Mouse (Mus musculus) myocyte (in vitro differentiated cells): ENCODE results near the gene Mmp17. TPM values are rescaled to one million over a fixed set of nuclear protein-coding genes. Genes with fewer than 3 reads are reported as not detected.
A peak's percentile ranks its signal among the peaks of the same experiment; 100 is the strongest.

Experiments used
- H3K27me3 ChIP-seq: one replicate; pipeline ENCODE4 v1.6.1; 2011; ENCODE audit not compliant: control insufficient read depth, insufficient read depth, insufficient read length
- H3K36me3 ChIP-seq: one replicate; pipeline ENCODE4 v1.6.1; 2011; ENCODE audit not compliant: control insufficient read depth, insufficient read depth
- H3K4me2 ChIP-seq: one replicate; pipeline ENCODE4 v1.6.1; 2011; ENCODE audit warnings: low read depth, control low read depth
- H3K4me3 ChIP-seq: one replicate; pipeline ENCODE4 v1.5.1; 2011; ENCODE audit warnings: mild to moderate bottlenecking, control low read depth, moderate library complexity
- H3K79me2 ChIP-seq: one replicate; pipeline ENCODE4 v1.6.1; 2011; ENCODE audit not compliant: control insufficient read depth, insufficient read depth
- H3ac ChIP-seq: one replicate; pipeline ENCODE4 v1.6.1; 2011; ENCODE audit not compliant: control insufficient read depth, insufficient read length
- CEBPB ChIP-seq: IDR thresholded peaks from 2 replicates; pipeline ENCODE4 v1.6.1; 2011; ENCODE audit warnings: mild to moderate bottlenecking, moderate library complexity; ENCODE audit not compliant: poor library complexity, insufficient read depth, severe bottlenecking
- E2F4 ChIP-seq: IDR thresholded peaks from one replicate; pipeline ENCODE4 v1.6.1; 2011; ENCODE audit warnings: mild to moderate bottlenecking, control low read depth, moderate library complexity; ENCODE audit not compliant: insufficient read depth
- MAX ChIP-seq: IDR thresholded peaks from one replicate; pipeline ENCODE4 v1.6.1; 2011; ENCODE audit warnings: low read depth, mild to moderate bottlenecking, control low read depth
- MYOD1 ChIP-seq, 3 experiments: IDR thresholded peaks; one replicate each; pipeline ENCODE4 v1.6.1; 2011; ENCODE audit warnings: control low read depth in 2 of 3, low read depth in 2 of 3, mild to moderate bottlenecking in 2 of 3, moderate library complexity in 1 of 3; ENCODE audit not compliant: insufficient read length in 2 of 3, control insufficient read depth in 1 of 3
- MYOG ChIP-seq, 3 experiments: IDR thresholded peaks; one replicate each; pipeline ENCODE4 v1.6.1; 2011; ENCODE audit warnings: control low read depth in 2 of 3, low read depth in 2 of 3, mild to moderate bottlenecking in 2 of 3; ENCODE audit not compliant: insufficient read length in 2 of 3, control insufficient read depth in 1 of 3, insufficient read depth in 1 of 3
- POLR2A ChIP-seq: IDR thresholded peaks from one replicate; pipeline ENCODE4 v1.6.1; 2011; ENCODE audit warnings: low read depth, mild to moderate bottlenecking, control low read depth, moderate library complexity; ENCODE audit not compliant: insufficient read length
- POLR2AphosphoS2 ChIP-seq: IDR thresholded peaks from one replicate; pipeline ENCODE4 v1.6.1; 2011; ENCODE audit warnings: low read depth, control low read depth; ENCODE audit not compliant: insufficient read length
- REST ChIP-seq: IDR thresholded peaks from one replicate; pipeline ENCODE4 v1.6.1; 2011; ENCODE audit warnings: mild to moderate bottlenecking, control low read depth, moderate library complexity; ENCODE audit not compliant: insufficient read depth, insufficient read length
- SRF ChIP-seq: IDR thresholded peaks from one replicate; pipeline ENCODE4 v1.6.1; 2011; ENCODE audit warnings: low read depth; ENCODE audit not compliant: control insufficient read depth, insufficient read length
- TCF12 ChIP-seq: IDR thresholded peaks from one replicate; pipeline ENCODE4 v1.6.1; 2011; ENCODE audit warnings: mild to moderate bottlenecking, control low read depth; ENCODE audit not compliant: poor library complexity, insufficient read depth, severe bottlenecking
- TCF3 ChIP-seq: IDR thresholded peaks from one replicate; pipeline ENCODE4 v1.6.1; 2011; ENCODE audit warnings: low read depth, control low read depth; ENCODE audit not compliant: insufficient read length
- USF1 ChIP-seq: IDR thresholded peaks from one replicate; pipeline ENCODE4 v1.6.1; 2011; ENCODE audit warnings: low read depth, mild to moderate bottlenecking, control low read depth, moderate library complexity
- polyA plus RNA-seq: library from polyadenylated mRNA; unstranded; fragments of >200 nt; fragmentation: generic; extraction: Trizol; gene quantifications from one replicate; pipeline ENCODE4 v1.2.1, GENCODE M21; 2012; ENCODE audit warnings: missing spikeins

Gene Mmp17
- polyA plus RNA-seq, 1 experiment, result 0.35 TPM

GRCm38 (mm10) chr5:129558591-129558990 lies 25.4 kb upstream of the Mmp17 start:
- Histone ChIP-seq H3K4me3 (no peak overlapping the region), H3K36me3 (peaks cover 6% of the 10 kb centered on the region), H3K27me3 (no peaks in the 10 kb centered on the region), H3K79me2 (no peaks in the 10 kb centered on the region), H3ac (no peak overlapping the region), H3K4me2 (no peak overlapping the region)
- no peak for TF ChIP-seq POLR2A
- TF ChIP-seq TCF3, result no peak
- no peak for TF ChIP-seq MYOG (IDR thresholded peaks at IDR 0.05; ENCODE audit: control insufficient read depth in 1 of 3, insufficient read depth in 1 of 3, insufficient read length in 2 of 3, low read depth in 2 of 3)
- no peak for TF ChIP-seq MAX

- no peak overlapping the region for H3K4me3 ChIP-seq
- TF ChIP-seq TCF12 (no peak), MYOG (IDR thresholded peaks at IDR 0.05; ENCODE audit: control insufficient read depth in 1 of 3, insufficient read depth in 1 of 3, insufficient read length in 2 of 3, low read depth in 2 of 3) (no peak), USF1 (no peak)
- no peaks in the 10 kb centered on the region for H3K79me2 ChIP-seq
Observed at GRCm38 (mm10) chr5:129559283-129559682, 24.7 kb upstream of the Mmp17 start.

GRCm38 (mm10) chr5:129562342-129562741 lies 21.6 kb upstream of the Mmp17 start:
- H3K4me2 ChIP-seq, result no peak overlapping the region
- H3K27me3 ChIP-seq, result no peaks in the 10 kb centered on the region
- no peaks in the 10 kb centered on the region for H3K79me2 ChIP-seq
- TF ChIP-seq MYOD1 (IDR thresholded peaks at IDR 0.05; ENCODE audit: control insufficient read depth in 1 of 3, insufficient read length in 2 of 3, low read depth in 2 of 3), result no peak
- TF ChIP-seq E2F4, result no peak
- TF ChIP-seq POLR2AphosphoS2, result peak; percentile 55
- no peak for TF ChIP-seq POLR2A
- no peak for TF ChIP-seq USF1
- no peak for TF ChIP-seq CEBPB
- no peak for TF ChIP-seq SRF
- no peak overlapping the region for H3K4me3 ChIP-seq
- H3ac ChIP-seq, result no peak overlapping the region
- H3K36me3 ChIP-seq, result peaks cover 15% of the 10 kb centered on the region

More at GRCm38 (mm10) chr5:129559283-129559682, 24.7 kb upstream of the Mmp17 start:
- no peak overlapping the region for H3ac ChIP-seq
- peaks cover 10% of the 10 kb centered on the region for H3K36me3 ChIP-seq
- H3K4me2 ChIP-seq, result no peak overlapping the region
- no peaks in the 10 kb centered on the region for H3K27me3 ChIP-seq

- Histone ChIP-seq H3ac (no peak overlapping the region), H3K79me2 (no peaks in the 10 kb centered on the region), H3K4me2 (no peak overlapping the region), H3K36me3 (peaks cover 19% of the 10 kb centered on the region), H3K4me3 (no peak overlapping the region), H3K27me3 (no peaks in the 10 kb centered on the region)
- TF ChIP-seq MYOG (IDR thresholded peaks at IDR 0.05; ENCODE audit: control insufficient read depth in 1 of 3, insufficient read depth in 1 of 3, insufficient read length in 2 of 3, low read depth in 2 of 3), result no peak
- TF ChIP-seq SRF, result no peak
- TF ChIP-seq TCF3, result no peak
- no peak for TF ChIP-seq POLR2A
- no peak for TF ChIP-seq TCF12
- TF ChIP-seq REST, result no peak
Observed at GRCm38 (mm10) chr5:129568596-129568995, 15.4 kb upstream of the Mmp17 start.

- Histone ChIP-seq H3ac (no peak overlapping the region), H3K4me2 (no peak overlapping the region), H3K36me3 (no peaks in the 10 kb centered on the region), H3K27me3 (peaks cover 25% of the 10 kb centered on the region), H3K79me2 (no peaks in the 10 kb centered on the region), H3K4me3 (no peak overlapping the region)
- TF ChIP-seq SRF (no peak), CEBPB (no peak), POLR2AphosphoS2 (no peak), USF1 (no peak), TCF3 (no peak), REST (no peak), POLR2A (no peak), MAX (no peak), MYOD1 (IDR thresholded peaks at IDR 0.05; ENCODE audit: control insufficient read depth in 1 of 3, insufficient read length in 2 of 3, low read depth in 2 of 3) (no peak), TCF12 (no peak), MYOG (IDR thresholded peaks at IDR 0.05; ENCODE audit: control insufficient read depth in 1 of 3, insufficient read depth in 1 of 3, insufficient read length in 2 of 3, low read depth in 2 of 3) (no peak), E2F4 (no peak)
Observed at GRCm38 (mm10) chr5:129578201-129578600, 5.8 kb upstream of the Mmp17 start.
